Mouse (Mus musculus): Measurements from ENCODE around the gene Hdlbp.

DNA sequence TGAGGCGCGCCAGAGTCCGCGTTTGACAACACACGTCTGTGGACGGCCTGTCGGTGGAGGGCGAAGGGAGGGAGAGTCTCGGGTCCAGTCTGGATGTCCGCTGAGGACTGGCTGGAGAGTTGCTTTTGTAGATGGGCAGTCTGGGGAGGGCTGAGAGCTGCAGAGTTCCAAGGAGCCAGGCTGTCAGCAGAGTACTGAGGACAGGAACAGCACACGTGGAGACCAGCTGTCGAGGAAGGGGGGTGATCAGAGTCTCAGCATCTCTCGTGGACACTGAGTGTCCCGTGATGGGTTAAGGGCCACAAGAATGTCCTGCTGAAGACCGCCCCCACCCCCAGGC, 33.7 kb upstream of the Hdlbp start:
- TF ChIP-seq CTCF (IDR thresholded peaks at IDR 0.05; ENCODE audit: low read depth, low read length) (no peak), EP300 (IDR thresholded peaks at IDR 0.05; ENCODE audit: insufficient read depth, low read depth, low read length) (no peak), POLR2A (IDR thresholded peaks at IDR 0.05; ENCODE audit: insufficient read depth, low read length) (no peak)
